Mouse (Mus musculus) adrenal gland, adult 18-20 months (tissue): ENCODE data around the gene Mlana. TPM values are rescaled to one million over a fixed set of nuclear protein-coding genes. Genes with fewer than 3 reads are reported as not detected.

ENCODE experiments used
- DNase-seq, 2 experiments: peaks; one replicate each; pipeline ENCODE4 v3.0.0; 2021 to 2022; ENCODE audit warnings: low spot score in 2 of 2
- total RNA-seq, 2 experiments: library from RNA; stranded (reverse); gene quantifications; 1 replicate in 1 of 2; 2 replicates in 1 of 2; pipeline ENCODE4 v1.2.3; 2021

Mlana gene
- total RNA-seq, 2 experiments from 2014 or later = not detected

GRCm38 (mm10) chr19:29750994-29751393, 53.4 kb downstream of the Mlana start:
- no peak for DNase-seq

GRCm38 (mm10) chr19:29753939-29754338, 56.3 kb downstream of the Mlana start:
- DNase-seq = no peak

Other genes starting within 250 kb of the Mlana start
- 10 to 100 TPM; 30.2 to 34.3 TPM for gene Ric1, start 175.5 kb upstream of the Mlana start, total RNA-seq
- 10 to 100 TPM; 55.5 to 62.7 TPM for gene Ermp1, start 49.4 kb upstream of the Mlana start, total RNA-seq
- 10 to 100 TPM; 15.6 to 16.5 TPM for gene 9930021J03Rik, start 108.2 kb downstream of the Mlana start, total RNA-seq
- 10 to 100 TPM; 17.1 to 17.6 TPM for gene Ranbp6, start 115.2 kb downstream of the Mlana start, total RNA-seq
- 10 to 100 TPM; 15.4 to 15.5 TPM for gene Il33, start 227.3 kb downstream of the Mlana start, total RNA-seq